Mouse (Mus musculus) ovary, postnatal 10 days (tissue): ENCODE measurements around the gene Prph2.

Experiments
- DNase-seq: peaks from one replicate; pipeline ENCODE4 v3.0.0; 2022; ENCODE audit warnings: low spot score

The Prph2 gene

GRCm38 (mm10) chr17:46963186-46963585 lies 52.9 kb downstream of the Prph2 start:
- DNase-seq, result no peak

- DNase-seq, result no peak
These were observed 56.6 kb downstream of the Prph2 start for GRCm38 (mm10) chr17:46966892-46967291.

- no peak for DNase-seq
These were observed 62.3 kb downstream of the Prph2 start for GRCm38 (mm10) chr17:46972603-46973002.
